Mouse (Mus musculus) activated CD4-positive, CD25-positive, alpha-beta regulatory T cell, adult 4 months (primary cell): ENCODE measurements around the gene Phf13. TPM values are rescaled to one million over a fixed set of nuclear protein-coding genes. Genes with fewer than 3 reads are reported as not detected.
"Not testable (repeated sequence)": the region's sequence is repeated elsewhere in the genome, so short reads cannot be mapped to it uniquely, and the experiment has no call there.

Source experiments
- ATAC-seq: one replicate; pipeline ENCODE4 v1.8.0; 2017
- polyA plus RNA-seq, 2 experiments: library from polyadenylated mRNA; unstranded; fragments of 100-300 nt; shearing (Covaris generic); gene quantifications; one replicate each; pipeline ENCODE4 v1.2.1; 2017

The Phf13 gene
- polyA plus RNA-seq: 1 to 10 TPM; 2.3 to 3.0 TPM

- ATAC-seq: peak; percentile 93
Observed at GRCm38 (mm10) chr4:151996173-151996950, at the start of gene Phf13. Phf13 (minus strand) TSS chr4:151996258.

DNA sequence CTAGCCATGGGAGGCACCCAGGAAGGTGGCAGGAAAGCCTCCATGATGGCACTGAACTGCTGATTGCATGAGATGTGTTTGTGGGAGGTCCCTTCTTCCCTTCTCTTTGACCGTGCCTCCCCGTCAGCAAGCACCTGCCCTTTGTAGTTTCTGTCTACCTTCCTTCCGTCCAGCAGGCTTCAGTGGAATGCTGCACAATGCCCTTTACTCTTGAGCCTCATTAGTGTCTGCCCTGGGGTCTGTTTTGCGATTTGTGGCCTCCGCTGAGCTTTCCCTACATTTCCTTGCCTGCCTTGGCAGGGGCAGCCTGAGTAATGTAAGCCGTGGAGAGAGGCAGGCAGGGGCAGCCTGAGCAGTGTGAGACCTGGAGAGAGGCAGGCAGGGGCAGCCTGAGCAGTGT lies 48.6 kb upstream of the Phf13 start:
- no peak for ATAC-seq

DNA sequence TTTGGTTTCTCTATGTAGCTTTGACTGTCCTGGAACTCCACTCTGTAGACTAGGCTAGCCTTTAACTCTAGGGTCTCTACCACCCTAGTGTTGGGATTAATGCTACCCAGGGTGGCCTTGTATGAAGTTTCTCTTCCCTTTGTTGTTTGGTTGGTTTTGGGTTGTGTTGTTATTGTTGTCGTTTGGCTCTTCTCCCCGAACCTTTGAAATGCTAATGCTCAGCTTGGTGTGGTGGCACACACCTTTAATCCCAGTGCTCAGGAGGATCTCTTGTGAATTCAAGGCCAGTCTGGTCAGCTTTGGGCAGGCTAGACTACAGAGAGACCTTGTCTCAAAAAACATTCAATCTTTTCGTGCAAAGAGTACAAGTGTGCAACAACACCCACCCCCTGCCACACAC lies 47.1 kb upstream of the Phf13 start:
- ATAC-seq: no peak

- no peak for ATAC-seq
Observed at GRCm38 (mm10) chr4:152041924-152042641, 46.0 kb upstream of the Phf13 start.

GRCm38 (mm10) chr4:152039831-152040310 lies 43.8 kb upstream of the Phf13 start:
- ATAC-seq: no peak

GRCm38 (mm10) chr4:152038985-152039830 lies 43.1 kb upstream of the Phf13 start, which contains the start of gene Nol9:
Nol9 (plus strand) TSS chr4:152039321.
- ATAC-seq: peak; percentile 91

- no peak for ATAC-seq
Observed at GRCm38 (mm10) chr4:152038225-152038984, 42.3 kb upstream of the Phf13 start, which contains the start of gene Tas1r1. Tas1r1 (minus strand) TSS chr4:152038568.

- ATAC-seq: not testable (repeated sequence)
Observed at GRCm38 (mm10) chr4:152036464-152036863, 40.4 kb upstream of the Phf13 start.

DNA sequence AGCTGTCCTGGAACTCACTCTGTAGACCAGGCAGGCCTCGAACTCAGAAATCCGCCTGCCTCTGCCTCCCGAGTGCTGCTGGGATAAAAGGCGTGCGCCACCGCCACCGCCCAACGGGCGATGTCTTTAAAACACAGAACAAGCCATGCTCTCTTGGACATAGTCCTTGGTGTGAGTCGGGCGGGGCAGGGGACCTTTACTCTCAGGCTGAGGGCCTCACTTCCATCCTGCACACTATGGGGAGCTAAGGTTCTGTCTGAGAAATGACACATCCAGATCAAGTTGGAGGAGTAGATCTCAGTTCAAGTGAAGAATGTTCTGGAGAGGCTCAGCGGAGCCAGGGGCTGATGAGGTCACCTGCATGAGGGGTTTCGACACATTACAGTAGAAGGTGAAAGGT lies 36.9 kb upstream of the Phf13 start:
- no peak for ATAC-seq

- ATAC-seq: no peak
Observed at GRCm38 (mm10) chr4:152029997-152030396, 33.9 kb upstream of the Phf13 start.

- ATAC-seq: no peak
Observed at GRCm38 (mm10) chr4:152029087-152029486, 33.0 kb upstream of the Phf13 start.

GRCm38 (mm10) chr4:152028456-152028855 lies 32.4 kb upstream of the Phf13 start:
- no peak for ATAC-seq

- peak; percentile 99 for ATAC-seq
Observed at GRCm38 (mm10) chr4:152027524-152027923, 31.5 kb upstream of the Phf13 start, which contains the start of gene Zbtb48. Zbtb48 (minus strand) TSS chr4:152027671.

DNA sequence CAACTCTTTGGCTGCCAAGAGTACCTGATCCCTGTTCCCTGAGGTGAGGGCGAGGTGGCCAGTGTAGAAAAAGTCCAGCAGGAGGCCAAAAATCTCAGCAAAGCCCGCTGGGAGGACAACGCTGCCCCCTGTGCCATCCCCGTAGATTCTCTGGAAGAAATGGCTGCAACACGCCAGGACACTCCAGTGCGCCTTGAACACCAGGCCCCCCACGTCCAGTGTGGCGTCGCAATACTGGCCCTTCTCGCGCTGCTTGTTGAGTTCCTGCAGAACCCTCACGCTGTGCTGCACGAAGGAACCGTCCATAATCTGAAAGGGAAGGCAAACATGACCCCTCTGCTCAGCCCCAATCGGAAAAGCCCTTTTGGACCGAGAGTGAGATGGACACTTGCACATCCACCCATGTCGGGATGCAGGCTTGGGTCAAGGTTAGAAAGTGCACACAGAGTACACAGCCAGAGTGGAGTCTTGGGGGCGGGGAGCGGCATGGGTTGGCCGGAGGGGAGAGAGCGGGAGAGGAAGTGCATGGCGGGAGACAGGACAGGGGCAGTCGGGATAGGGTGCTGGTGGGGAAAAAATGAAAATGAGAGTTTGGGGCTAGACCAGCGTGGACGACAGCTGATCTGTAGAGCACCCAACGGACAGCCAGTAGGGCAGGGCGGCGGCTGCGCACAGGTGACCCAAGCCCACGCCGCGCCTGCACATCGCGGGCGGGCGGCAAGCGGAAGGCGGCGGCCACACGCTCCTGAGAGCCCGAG lies 30.9 kb upstream of the Phf13 start:
- no peak for ATAC-seq

GRCm38 (mm10) chr4:152024525-152024924 lies 28.5 kb upstream of the Phf13 start:
- ATAC-seq: no peak

DNA sequence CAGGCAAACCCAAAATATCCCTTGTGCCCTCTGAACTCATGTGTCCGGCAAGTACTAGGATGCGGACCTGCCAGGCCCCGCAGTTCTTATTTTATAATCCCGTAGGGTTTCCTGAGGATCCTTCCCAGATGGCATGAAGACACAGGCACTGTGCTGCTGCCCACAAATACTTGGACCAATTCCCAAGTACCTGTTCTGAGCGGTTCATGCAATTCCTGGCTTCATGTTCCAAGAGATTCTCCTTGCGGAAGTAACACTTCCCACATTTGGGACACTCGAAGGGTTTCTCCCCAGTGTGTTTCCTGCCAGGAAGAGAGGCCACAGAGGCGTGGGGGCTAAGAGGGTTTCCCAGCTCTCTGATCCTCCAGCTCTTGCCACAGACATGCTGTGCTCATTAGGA lies 26.4 kb upstream of the Phf13 start:
- ATAC-seq: no peak

GRCm38 (mm10) chr4:152021568-152022097 lies 25.6 kb upstream of the Phf13 start:
- ATAC-seq: no peak

DNA sequence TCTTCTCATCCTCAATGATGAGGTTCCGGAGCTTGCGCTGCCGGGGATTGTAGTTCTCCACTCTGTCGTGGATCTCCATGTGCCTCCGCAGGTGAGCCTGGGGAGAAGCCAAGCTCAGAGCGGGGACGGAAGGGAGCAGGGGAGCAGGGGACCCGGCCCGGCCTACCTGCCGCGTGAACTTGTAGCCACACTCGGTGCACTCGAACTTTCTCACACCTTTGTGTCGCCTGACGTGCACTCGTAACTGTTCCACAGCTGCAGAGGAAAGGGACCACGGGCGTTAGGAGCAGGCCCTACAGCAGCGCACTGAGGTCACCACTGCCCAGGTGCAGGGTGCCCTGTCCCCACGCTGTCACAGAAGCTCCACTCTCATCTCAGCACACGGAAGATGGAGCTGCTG lies 24.0 kb upstream of the Phf13 start:
- ATAC-seq: no peak

- no peak for ATAC-seq
Observed at GRCm38 (mm10) chr4:152019073-152019472, 23.0 kb upstream of the Phf13 start.

GRCm38 (mm10) chr4:152013036-152013813 lies 17.2 kb upstream of the Phf13 start:
- ATAC-seq: no peak
